Mouse (Mus musculus) splenic B cell, adult 2 months (primary cell): ENCODE data around the gene Naxd.
"Not testable (repeated sequence)": the region's sequence is repeated elsewhere in the genome, so short reads cannot be mapped to it uniquely, and the experiment has no call there.

ENCODE experiments used
- DNase-seq: peaks from one replicate; pipeline ENCODE4 v3.0.0-alpha.2; 2011; ENCODE audit warnings: low read depth, low spot score
- H3K27me3 ChIP-seq: 2 replicates; pipeline ENCODE4 v1.6.1; 2012; ENCODE audit warnings: mild to moderate bottlenecking, low read length, moderate library complexity, mixed read lengths; ENCODE audit not compliant: control insufficient read depth, poor library complexity, insufficient read depth, severe bottlenecking
- H3K36me3 ChIP-seq: 2 replicates; pipeline ENCODE4 v1.6.1; 2012; ENCODE audit warnings: mild to moderate bottlenecking, low read length, moderate library complexity, mixed read lengths; ENCODE audit not compliant: control insufficient read depth, poor library complexity, insufficient read depth, severe bottlenecking

Gene Naxd

GRCm38 (mm10) chr8:11463889-11464706 is 33.2 kb upstream of the Naxd start:
- H3K27me3 ChIP-seq: no peaks in the 10 kb centered on the region
- no peaks in the 10 kb centered on the region for H3K36me3 ChIP-seq
- peak; percentile 76 for DNase-seq

GRCm38 (mm10) chr8:11464707-11464964 is 32.7 kb upstream of the Naxd start:
- DNase-seq: no peak
- Histone ChIP-seq H3K36me3 (no peaks in the 10 kb centered on the region), H3K27me3 (no peaks in the 10 kb centered on the region)

- H3K27me3 ChIP-seq: no peaks in the 10 kb centered on the region
- no peaks in the 10 kb centered on the region for H3K36me3 ChIP-seq
- no peak for DNase-seq
These were observed 31.7 kb upstream of the Naxd start for GRCm38 (mm10) chr8:11465619-11466018.

GRCm38 (mm10) chr8:11466528-11466927 is 30.8 kb upstream of the Naxd start:
- DNase-seq, H3K36me3 ChIP-seq, H3K27me3 ChIP-seq: not testable (repeated sequence)

- no peaks in the 10 kb centered on the region for H3K27me3 ChIP-seq
- DNase-seq: peak; percentile 37
- H3K36me3 ChIP-seq: no peaks in the 10 kb centered on the region
These were observed 28.2 kb upstream of the Naxd start for GRCm38 (mm10) chr8:11469095-11469494.

GRCm38 (mm10) chr8:11470694-11471093 is 26.6 kb upstream of the Naxd start:
- Histone ChIP-seq H3K27me3 (no peaks in the 10 kb centered on the region), H3K36me3 (no peaks in the 10 kb centered on the region)
- DNase-seq: no peak

GRCm38 (mm10) chr8:11471309-11471708 is 26.0 kb upstream of the Naxd start:
- no peak for DNase-seq

GRCm38 (mm10) chr8:11473072-11473471 is 24.2 kb upstream of the Naxd start:
- DNase-seq: no peak
- Histone ChIP-seq H3K36me3 (no peaks in the 10 kb centered on the region), H3K27me3 (no peaks in the 10 kb centered on the region)

More at GRCm38 (mm10) chr8:11471309-11471708, 26.0 kb upstream of the Naxd start:
- H3K36me3 ChIP-seq: no peaks in the 10 kb centered on the region
- no peaks in the 10 kb centered on the region for H3K27me3 ChIP-seq

- DNase-seq: no peak
- Histone ChIP-seq H3K27me3 (no peaks in the 10 kb centered on the region), H3K36me3 (no peaks in the 10 kb centered on the region)
These were observed 21.9 kb upstream of the Naxd start for GRCm38 (mm10) chr8:11475397-11475796.

GRCm38 (mm10) chr8:11475876-11476275 is 21.4 kb upstream of the Naxd start:
- no peaks in the 10 kb centered on the region for H3K27me3 ChIP-seq
- DNase-seq: no peak
- no peaks in the 10 kb centered on the region for H3K36me3 ChIP-seq

GRCm38 (mm10) chr8:11476338-11477177 is 20.7 kb upstream of the Naxd start:
- no peaks in the 10 kb centered on the region for H3K27me3 ChIP-seq
- no peaks in the 10 kb centered on the region for H3K36me3 ChIP-seq
- peak; percentile 19 for DNase-seq

GRCm38 (mm10) chr8:11477178-11477553 is 20.1 kb upstream of the Naxd start:
- H3K27me3 ChIP-seq: no peaks in the 10 kb centered on the region
- no peak for DNase-seq

GRCm38 (mm10) chr8:11477811-11478761 is 19.2 kb upstream of the Naxd start, which contains the start of gene Rab20:
TSS of gene Rab20 (minus strand) at chr8:11478710.
- DNase-seq: peak; percentile 63
- H3K27me3 ChIP-seq: no peaks in the 10 kb centered on the region
- H3K36me3 ChIP-seq: no peaks in the 10 kb centered on the region

More at GRCm38 (mm10) chr8:11477178-11477553, 20.1 kb upstream of the Naxd start:
- no peaks in the 10 kb centered on the region for H3K36me3 ChIP-seq

- DNase-seq: no peak
- Histone ChIP-seq H3K36me3 (no peaks in the 10 kb centered on the region), H3K27me3 (no peaks in the 10 kb centered on the region)
These were observed 18.3 kb upstream of the Naxd start for GRCm38 (mm10) chr8:11478807-11479527.
